Mouse (Mus musculus) stomach, embryonic 14.5 days (tissue): ENCODE data around the gene Prelp. TPM values are rescaled to one million over a fixed set of nuclear protein-coding genes. Genes with fewer than 3 reads are reported as not detected.
A peak's percentile ranks its signal among the peaks of the same experiment; 100 is the strongest.

Source experiments
- ATAC-seq: fragments of 200-750 bp; cut with Nextera tagmentation; 2 replicates; pipeline ENCODE4 v1.8.0; 2017; ENCODE audit warnings: low read depth, moderate TSS enrichment; ENCODE audit not compliant: insufficient number of reproducible peaks, insufficient read depth, low FRiP score
- H3K27ac ChIP-seq: fragments of 300-500 bp; sonication (generic); 2 replicates; pipeline ENCODE4 v1.5.1; 2014; ENCODE audit warnings: mild to moderate bottlenecking, low read length, moderate library complexity, mixed read lengths
- H3K27me3 ChIP-seq: fragments of 300-500 bp; sonication (generic); 2 replicates; pipeline ENCODE4 v1.6.1; 2014; ENCODE audit warnings: low read length, control low read depth, mixed read lengths; ENCODE audit not compliant: control insufficient read depth, insufficient read depth
- H3K36me3 ChIP-seq: fragments of 300-500 bp; sonication (generic); 2 replicates; pipeline ENCODE4 v1.6.1; 2014; ENCODE audit warnings: mild to moderate bottlenecking, control low read depth, low read length, moderate library complexity, mixed read lengths; ENCODE audit not compliant: control insufficient read depth, insufficient read depth
- H3K4me1 ChIP-seq: fragments of 300-500 bp; sonication (generic); 2 replicates; pipeline ENCODE4 v1.6.1; 2014; ENCODE audit warnings: low read length, control low read depth, mixed read lengths; ENCODE audit not compliant: control insufficient read depth, insufficient read depth
- H3K4me2 ChIP-seq: fragments of 300-500 bp; sonication (generic); replicated peaks from 2 replicates; pipeline ENCODE4 v1.6.1; 2014; ENCODE audit warnings: low read depth, low read length, control low read depth
- H3K4me3 ChIP-seq: fragments of 300-500 bp; sonication (generic); 2 replicates; pipeline ENCODE4 v1.5.1; 2014; ENCODE audit warnings: low read depth, low read length, control low read depth
- H3K9ac ChIP-seq: fragments of 300-500 bp; sonication (generic); replicated peaks from 2 replicates; pipeline ENCODE4 v1.6.1; 2014; ENCODE audit warnings: low read depth, mild to moderate bottlenecking, control low read depth, low read length, moderate library complexity, mixed read lengths
- H3K9me3 ChIP-seq: fragments of 300-500 bp; sonication (generic); 2 replicates; pipeline ENCODE4 v1.6.1; 2016; ENCODE audit warnings: low read depth, low read length, control low read depth; ENCODE audit not compliant: control insufficient read depth
- WGBS: fragments of 180-500 bp; shearing (Covaris S2); extraction: QIAGEN DNeasy Blood & Tissue Kit; methylation state at CpG from one replicate; pipeline ENCODE4 v1.1.7; 2014; 5-methylcytosine and 5-hydroxymethylcytosine counted together
- polyA plus RNA-seq: library from polyadenylated mRNA; unstranded; fragments of >200 nt; fragmentation: Nextera tagmentation; extraction: Ambion mirVana; gene quantifications from 2 replicates; pipeline ENCODE4 v1.2.1, GENCODE M21; 2014

The Prelp gene
- polyA plus RNA-seq, 1 experiment from 2014 or later = 1.6 TPM

DNA sequence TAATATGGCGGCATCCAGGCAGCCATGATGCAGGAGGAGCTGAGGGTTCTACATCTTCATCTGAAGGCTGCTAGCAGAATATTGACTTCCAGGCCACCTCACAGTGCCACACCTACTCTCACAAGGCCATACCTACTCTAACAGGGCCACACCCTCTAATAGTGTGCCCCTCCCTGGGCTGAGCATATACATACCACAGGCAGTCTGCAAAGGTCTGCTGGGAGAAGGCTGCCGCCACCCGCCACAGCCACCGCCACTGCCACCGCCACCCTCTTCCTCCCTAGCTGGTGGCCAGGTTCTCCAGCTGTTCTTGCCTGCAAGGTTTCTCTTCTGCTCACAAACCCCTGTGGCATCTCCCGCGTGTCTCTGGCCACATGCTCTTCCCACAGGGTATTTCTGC is 35.4 kb downstream of the Prelp start:
- Histone ChIP-seq H3K9ac (no peak overlapping the region), H3K4me2 (no peak overlapping the region), H3K27me3 (no peaks in the 10 kb centered on the region), H3K36me3 (no peaks in the 10 kb centered on the region), H3K9me3 (no peaks in the 10 kb centered on the region), H3K4me1 (peaks cover 32% of the 10 kb centered on the region), H3K27ac (no peak overlapping the region), H3K4me3 (no peak overlapping the region)
- ATAC-seq = 0 out of 2 replicates have a peak, but pooled peaks have one; percentile 19
- WGBS = 92% methylated on average over 7 of the region's 7 CpGs

DNA sequence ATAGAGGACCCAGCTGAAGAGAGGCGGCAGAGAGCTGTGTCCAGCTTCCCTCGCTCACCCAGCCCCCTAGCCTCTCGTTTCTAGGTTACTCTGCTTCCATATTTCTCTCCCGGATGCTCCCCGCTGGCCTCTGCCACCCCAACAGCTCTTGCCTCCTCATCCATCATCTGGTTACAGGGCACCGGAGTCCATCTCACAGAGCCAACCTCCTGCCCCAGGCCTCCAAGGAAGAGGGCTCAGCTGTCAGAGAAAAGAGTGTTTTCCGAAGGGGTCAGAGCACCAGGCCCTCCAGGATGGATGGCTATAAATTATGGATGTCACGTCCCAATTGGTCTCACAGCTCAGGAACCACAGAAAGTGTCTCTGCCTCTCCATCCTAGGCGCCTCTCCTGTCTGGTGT is 36.5 kb downstream of the Prelp start:
- no peak overlapping the region for H3K27ac ChIP-seq
- H3K36me3 ChIP-seq = no peaks in the 10 kb centered on the region
- H3K4me1 ChIP-seq = peaks cover 22% of the 10 kb centered on the region
- WGBS = 43% methylated on average over 9 of the region's 9 CpGs
- no peak overlapping the region for H3K4me3 ChIP-seq
- H3K4me2 ChIP-seq = no peak overlapping the region
- ATAC-seq = no peak
- no peak overlapping the region for H3K9ac ChIP-seq
- no peaks in the 10 kb centered on the region for H3K27me3 ChIP-seq
- no peaks in the 10 kb centered on the region for H3K9me3 ChIP-seq

DNA sequence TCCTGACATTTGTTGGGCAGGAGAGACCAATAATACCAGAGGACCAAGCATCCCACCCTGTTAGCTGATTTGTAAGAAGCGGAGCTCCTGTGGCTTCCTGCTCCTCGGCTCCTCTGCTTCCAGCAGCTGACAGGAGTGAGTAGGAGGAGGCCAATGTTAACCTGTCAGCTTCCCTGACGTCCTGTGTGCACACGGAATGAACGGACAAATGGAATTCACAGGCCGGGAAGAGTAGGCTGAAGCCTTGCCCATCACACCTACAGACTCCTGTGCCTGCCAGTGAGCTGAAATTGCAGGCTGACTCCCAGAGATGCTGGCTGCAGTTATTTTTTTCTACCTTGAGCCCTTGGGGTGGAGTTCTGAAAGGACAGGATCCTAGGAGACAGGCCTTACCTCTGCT is 37.1 kb downstream of the Prelp start:
- H3K4me3 ChIP-seq = no peak overlapping the region
- H3K27ac ChIP-seq = no peak overlapping the region
- no peak for ATAC-seq
- no peaks in the 10 kb centered on the region for H3K36me3 ChIP-seq
- WGBS = 47% methylated on average over 6 of the region's 6 CpGs
- no peak overlapping the region for H3K9ac ChIP-seq
- H3K27me3 ChIP-seq = no peaks in the 10 kb centered on the region
- H3K9me3 ChIP-seq = no peaks in the 10 kb centered on the region
- H3K4me1 ChIP-seq = peaks cover 15% of the 10 kb centered on the region; the same call in 1 of the 2 replicates
- no peak overlapping the region for H3K4me2 ChIP-seq

DNA sequence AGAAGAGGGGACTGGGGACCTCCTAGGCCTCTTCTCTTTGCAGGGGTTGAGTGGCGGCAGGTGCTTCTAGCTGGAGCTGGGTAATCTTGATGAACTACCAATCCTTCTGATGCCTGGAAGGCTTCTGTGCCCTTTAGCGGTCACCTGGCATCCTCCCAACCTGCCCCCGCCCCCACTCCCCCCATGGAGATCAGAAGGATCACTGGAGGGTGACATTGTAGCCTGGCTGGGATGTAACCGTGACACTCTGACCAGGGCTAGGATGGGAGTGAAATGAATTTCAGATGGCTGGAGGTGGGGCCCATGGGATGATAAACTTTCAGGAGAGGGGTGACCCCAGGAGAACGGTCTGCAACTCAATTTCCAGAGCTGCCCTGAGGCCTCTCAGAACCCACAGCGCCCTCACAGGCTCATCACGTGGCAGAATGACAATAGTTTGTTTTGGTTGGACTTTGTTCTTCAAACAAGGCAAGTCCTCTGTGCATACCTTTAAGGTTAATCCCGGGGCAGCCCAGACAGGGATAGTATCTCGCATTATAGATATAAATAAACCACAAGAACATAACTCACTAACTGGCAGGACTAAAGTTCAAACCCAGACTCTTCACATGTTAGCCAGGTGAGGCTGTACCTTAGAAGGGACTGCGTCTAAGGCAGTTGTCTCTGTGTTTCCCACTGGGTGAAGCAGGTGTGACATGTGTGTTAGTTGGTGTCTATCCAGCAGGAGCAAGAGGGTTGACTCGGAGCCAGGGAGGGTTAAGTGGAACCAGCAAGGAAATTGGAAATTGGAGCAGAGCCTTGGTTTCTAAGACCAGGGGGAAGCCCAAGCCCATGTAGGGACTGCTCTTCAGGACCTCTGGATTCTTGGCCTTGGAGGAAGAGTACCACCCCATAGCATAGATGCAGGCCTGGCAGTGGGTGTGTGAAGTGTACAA is 38.7 kb downstream of the Prelp start:
- no peaks in the 10 kb centered on the region for H3K9me3 ChIP-seq
- H3K9ac ChIP-seq = no peak overlapping the region
- H3K4me2 ChIP-seq = no peak overlapping the region
- no peak overlapping the region for H3K27ac ChIP-seq
- no peaks in the 10 kb centered on the region for H3K36me3 ChIP-seq
- no peak for ATAC-seq
- 44% methylated on average over 11 of the region's 11 CpGs for WGBS
- no peaks in the 10 kb centered on the region for H3K27me3 ChIP-seq
- H3K4me3 ChIP-seq = no peak overlapping the region
- peaks cover 11% of the 10 kb centered on the region; the same call in 1 of the 2 replicates for H3K4me1 ChIP-seq

DNA sequence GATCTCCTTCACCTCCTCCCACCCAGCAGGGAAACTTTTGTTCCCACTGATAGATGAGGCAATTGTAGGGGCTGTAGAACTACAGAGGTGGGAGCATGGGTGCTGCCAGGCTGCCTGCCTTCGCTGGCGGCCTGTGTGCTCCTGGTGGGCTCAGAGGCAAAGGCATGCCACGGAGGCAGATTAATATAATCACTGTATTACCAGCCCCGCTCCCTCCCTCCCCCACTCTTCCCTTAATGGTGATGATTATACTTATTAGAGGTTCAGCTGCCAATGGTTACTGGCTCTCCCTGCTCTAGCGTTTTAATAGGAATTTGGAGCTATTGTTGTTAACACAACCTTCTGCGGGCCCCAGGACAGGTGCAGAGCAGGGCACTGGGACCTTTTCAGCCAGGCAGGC is 39.4 kb downstream of the Prelp start:
- Histone ChIP-seq H3K9ac (no peak overlapping the region), H3K9me3 (no peaks in the 10 kb centered on the region), H3K36me3 (no peaks in the 10 kb centered on the region), H3K27ac (no peak overlapping the region), H3K4me3 (no peak overlapping the region), H3K27me3 (no peaks in the 10 kb centered on the region), H3K4me2 (no peak overlapping the region), H3K4me1 (peaks cover 5% of the 10 kb centered on the region; the same call in 1 of the 2 replicates)
- 45% methylated on average over 6 of the region's 6 CpGs for WGBS
- no peak for ATAC-seq

DNA sequence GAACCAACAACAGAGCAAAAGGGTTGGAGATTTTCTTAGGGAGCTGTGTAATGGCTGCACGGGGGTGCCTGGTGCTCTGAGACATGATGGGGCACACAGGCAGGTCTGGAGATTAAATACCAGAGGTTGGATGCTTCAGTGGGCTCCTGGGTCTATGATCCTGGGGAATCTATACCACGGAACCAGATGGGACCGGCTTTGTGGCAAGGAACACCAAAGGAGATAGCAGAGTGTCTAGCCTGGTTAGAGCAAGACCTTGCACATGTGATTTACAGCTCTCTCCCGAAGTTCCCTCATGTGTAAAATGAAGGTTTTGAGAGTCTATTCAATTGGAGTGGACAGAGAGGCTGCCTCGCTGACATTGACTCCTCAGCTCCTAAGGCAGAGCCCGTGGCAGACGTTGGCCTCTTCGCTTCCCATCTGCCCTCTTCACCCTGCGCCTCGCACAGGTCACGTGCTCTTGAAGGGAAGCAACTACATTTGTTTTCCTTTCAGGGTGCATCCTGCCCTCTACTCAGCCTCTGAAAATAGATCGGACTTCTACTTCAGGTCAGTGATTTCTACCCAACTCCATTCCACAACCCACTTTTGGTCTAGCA is 42.3 kb downstream of the Prelp start:
- H3K4me1 ChIP-seq = peaks cover 5% of the 10 kb centered on the region; the same call in 1 of the 2 replicates
- H3K9me3 ChIP-seq = no peaks in the 10 kb centered on the region
- no peak overlapping the region for H3K4me3 ChIP-seq
- no peak overlapping the region for H3K4me2 ChIP-seq
- H3K9ac ChIP-seq = no peak overlapping the region
- no peak for ATAC-seq
- no peaks in the 10 kb centered on the region for H3K27me3 ChIP-seq
- no peak overlapping the region for H3K27ac ChIP-seq
- no peaks in the 10 kb centered on the region for H3K36me3 ChIP-seq
- WGBS = 55% methylated on average over 12 of the region's 12 CpGs

DNA sequence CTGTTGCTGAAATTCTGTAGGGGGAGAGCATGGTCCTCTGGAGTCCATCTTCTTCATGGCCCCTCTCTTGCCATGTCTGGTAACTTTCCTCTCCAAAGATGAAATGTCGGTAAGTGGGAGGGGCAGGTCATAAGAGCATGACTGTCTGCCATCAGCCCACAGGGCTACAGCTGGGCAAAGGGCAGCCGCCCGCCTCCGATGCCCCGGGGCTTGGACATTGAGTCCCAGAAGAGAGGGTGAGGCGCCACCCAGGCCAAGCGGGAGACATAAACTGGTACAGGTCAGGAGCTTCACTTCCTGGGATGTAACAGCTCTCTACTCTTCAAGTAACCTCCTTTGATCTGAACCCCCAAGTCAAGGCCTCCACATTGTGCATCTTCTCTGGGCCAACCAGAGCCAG is 44.3 kb downstream of the Prelp start:
- no peak overlapping the region for H3K9ac ChIP-seq
- no peak overlapping the region for H3K4me3 ChIP-seq
- H3K4me2 ChIP-seq = no peak overlapping the region
- no peaks in the 10 kb centered on the region for H3K27me3 ChIP-seq
- H3K27ac ChIP-seq = no peak overlapping the region
- H3K36me3 ChIP-seq = no peaks in the 10 kb centered on the region
- no peaks in the 10 kb centered on the region for H3K9me3 ChIP-seq
- H3K4me1 ChIP-seq = peaks cover 4% of the 10 kb centered on the region; the same call in 1 of the 2 replicates
- ATAC-seq = no peak
- WGBS = 85% methylated on average over 7 of the region's 7 CpGs

DNA sequence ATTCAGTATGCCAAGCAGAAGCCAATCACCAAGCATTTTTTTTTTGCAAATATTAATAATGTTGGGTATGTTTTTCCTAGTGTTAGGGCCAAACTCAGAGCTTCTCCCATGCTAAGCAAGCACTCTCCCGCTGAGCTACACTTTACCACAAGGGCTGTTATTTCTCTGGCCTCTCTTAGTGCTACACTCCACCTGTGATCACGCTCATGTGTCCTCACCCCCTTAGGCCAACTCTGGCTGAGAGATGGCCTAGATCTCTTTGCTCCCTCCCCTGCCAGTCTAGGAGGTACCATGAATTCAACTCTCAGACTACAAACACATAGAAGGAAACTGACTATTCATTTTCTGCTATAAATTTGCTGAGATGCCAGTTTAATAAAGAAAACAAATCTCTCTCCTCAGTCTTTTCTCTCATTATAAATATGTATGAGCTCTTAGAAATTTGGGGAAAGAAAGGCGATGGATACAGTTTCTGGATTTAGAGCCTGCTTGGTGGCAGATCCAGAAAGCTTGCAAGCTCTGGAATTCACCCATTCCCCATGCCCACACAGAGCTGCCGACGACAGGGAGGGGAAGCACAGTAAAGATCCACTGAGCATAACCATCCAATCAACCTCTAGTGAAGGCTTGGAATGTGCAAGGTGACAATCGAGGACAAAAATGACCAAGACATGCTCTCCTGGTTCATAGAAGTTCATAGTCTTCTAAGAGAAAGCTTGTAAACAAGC is 48.0 kb downstream of the Prelp start:
- no peaks in the 10 kb centered on the region for H3K4me1 ChIP-seq
- H3K27ac ChIP-seq = no peak overlapping the region
- no peak overlapping the region for H3K4me3 ChIP-seq
- ATAC-seq = no peak
- H3K4me2 ChIP-seq = no peak overlapping the region
- no peaks in the 10 kb centered on the region for H3K36me3 ChIP-seq
- no peak overlapping the region for H3K9ac ChIP-seq
- 80% methylated on average over 6 of the region's 6 CpGs for WGBS
- no peaks in the 10 kb centered on the region for H3K9me3 ChIP-seq
- H3K27me3 ChIP-seq = no peaks in the 10 kb centered on the region
